Mouse (Mus musculus): ENCODE measurements around the gene BC049762.

GRCm38 (mm10) chr11:51308306-51308705, 45.5 kb upstream of the BC049762 start:
- TF ChIP-seq TAL1 (IDR thresholded peaks at IDR 0.05; ENCODE audit: low read length) (no peak), GATA1 (IDR thresholded peaks at IDR 0.05; ENCODE audit: low read length) (no peak)

Measured in erythroblast, embryonic 14.5 days (primary cell).